Mouse (Mus musculus): ENCODE data around the gene Dnali1. TPM values are rescaled to one million over a fixed set of nuclear protein-coding genes. Genes with fewer than 3 reads are reported as not detected.

The Dnali1 gene
- 0.79 and 1.8 TPM in 2 replicates for polyA plus RNA-seq (2015; fragmentation: Nextera tagmentation; extraction: Ambion mirVana)

DNA sequence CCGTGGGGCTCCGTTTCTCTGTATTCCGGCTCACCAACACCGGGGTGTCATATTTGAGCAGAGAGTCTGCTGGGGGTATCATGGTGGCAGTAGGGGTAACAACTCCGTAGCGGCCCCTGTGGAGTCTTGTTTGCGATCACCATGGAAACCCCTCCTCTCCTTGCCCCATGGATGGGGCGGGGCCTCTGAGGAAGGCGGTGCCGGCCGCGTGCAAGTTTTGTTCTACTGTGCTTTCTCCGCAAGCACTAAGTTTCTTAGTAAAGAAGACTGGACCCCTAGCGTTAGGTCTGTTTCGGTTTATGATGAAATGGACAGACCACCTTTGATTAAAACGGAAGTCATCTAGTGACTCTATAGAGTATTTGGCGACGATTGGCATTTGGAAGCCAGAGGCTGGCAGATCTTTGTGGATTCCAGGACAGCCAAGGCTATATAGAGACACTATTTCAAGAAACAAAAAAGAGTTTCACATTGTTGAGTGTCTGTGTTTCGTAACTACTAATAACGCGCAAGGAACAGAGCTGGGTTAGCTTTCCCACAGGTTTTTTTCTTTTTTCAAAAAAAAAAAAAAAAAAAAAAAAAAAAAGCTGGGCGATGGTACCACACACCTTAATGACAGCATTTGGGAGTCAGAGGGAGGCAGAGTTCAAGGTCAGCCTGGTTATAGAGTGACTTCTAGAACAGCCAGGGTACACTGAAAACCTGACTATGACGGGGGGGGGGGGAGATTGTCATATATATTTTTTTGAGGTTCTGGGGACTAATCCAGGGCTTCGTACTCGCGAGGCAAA is at the start of gene Dnali1:
TSS of gene Dnali1 (minus strand) at position 187 of the 791 bp plus-strand sequence.
- Histone ChIP-seq H3K4me1 (replicated peaks) (peaks cover 21% of the 10 kb centered on the region), H3K4me3 (peak within 1 kb of the TSS; percentile 90), H3K4me2 (peak within 1 kb of the TSS; percentile 90), H3K27ac (peak within 1 kb of the TSS; percentile 70), H3K9me3 (no peaks in the 10 kb centered on the region), H3K9ac (peak within 1 kb of the TSS; percentile 91), H3K36me3 (peaks cover 20% of the 10 kb centered on the region), H3K27me3 (peaks cover 12% of the 10 kb centered on the region; the same call in 1 of the 2 replicates)
- 4% methylated on average over 26 of the region's 26 CpGs for WGBS
- ATAC-seq (ENCODE audit: low FRiP score) = peak; percentile 44; the same call in 1 of the 2 replicates

GRCm38 (mm10) chr4:125115081-125115480 is 49.6 kb upstream of the Dnali1 start:
- WGBS = 81% methylated on average over 4 of the region's 4 CpGs
- ATAC-seq (ENCODE audit: low FRiP score) = no peak
- no peak overlapping the region for H3K27ac ChIP-seq
- no peaks in the 10 kb centered on the region for H3K9me3 ChIP-seq
- peaks cover 25% of the 10 kb centered on the region for H3K36me3 ChIP-seq
- no peak overlapping the region for H3K4me3 ChIP-seq
- peaks cover 26% of the 10 kb centered on the region for H3K4me1 ChIP-seq (replicated peaks)
- no peak overlapping the region for H3K9ac ChIP-seq
- H3K4me2 ChIP-seq = no peak overlapping the region
- H3K27me3 ChIP-seq = no peaks in the 10 kb centered on the region

DNA sequence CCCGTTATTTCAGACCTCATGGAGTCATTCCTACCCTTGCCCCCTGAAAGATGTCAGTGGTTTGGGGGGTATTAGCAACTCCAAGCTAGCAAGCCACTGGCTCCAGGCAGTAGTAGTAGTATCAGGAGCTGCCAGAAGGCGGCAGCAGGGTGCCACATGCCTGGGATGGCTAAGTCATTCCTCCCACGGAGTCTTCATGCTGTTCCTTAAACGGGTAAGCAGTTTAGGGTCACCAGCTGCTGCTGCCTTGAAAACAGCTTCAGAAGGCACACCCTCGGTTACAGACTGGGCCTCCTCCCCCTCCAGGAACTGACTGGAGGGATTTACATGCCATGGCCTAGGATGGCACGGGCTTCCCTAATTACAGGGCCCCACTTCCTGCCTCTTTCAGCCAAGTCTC is 49.1 kb upstream of the Dnali1 start:
- Histone ChIP-seq H3K4me1 (replicated peaks) (peaks cover 26% of the 10 kb centered on the region), H3K27me3 (no peaks in the 10 kb centered on the region), H3K9me3 (no peaks in the 10 kb centered on the region), H3K27ac (no peak overlapping the region), H3K4me2 (no peak overlapping the region), H3K4me3 (no peak overlapping the region), H3K9ac (no peak overlapping the region), H3K36me3 (peaks cover 29% of the 10 kb centered on the region)
- WGBS = 17% methylated on average over 6 of the region's 6 CpGs
- ATAC-seq (ENCODE audit: low FRiP score) = no peak

GRCm38 (mm10) chr4:125105354-125105753 is 39.9 kb upstream of the Dnali1 start:
- ATAC-seq (ENCODE audit: low FRiP score) = no peak
- H3K36me3 ChIP-seq = peaks cover 62% of the 10 kb centered on the region

GRCm38 (mm10) chr4:125101334-125101733 is 35.8 kb upstream of the Dnali1 start:
- no peak overlapping the region for H3K4me2 ChIP-seq
- peaks cover 45% of the 10 kb centered on the region for H3K36me3 ChIP-seq
- H3K4me3 ChIP-seq = no peak overlapping the region
- 80% methylated on average over 13 of the region's 13 CpGs for WGBS
- no peaks in the 10 kb centered on the region for H3K27me3 ChIP-seq
- H3K9ac ChIP-seq = no peak overlapping the region
- no peaks in the 10 kb centered on the region for H3K9me3 ChIP-seq
- no peak for ATAC-seq (ENCODE audit: low FRiP score)
- no peaks in the 10 kb centered on the region for H3K4me1 ChIP-seq (replicated peaks)
- H3K27ac ChIP-seq = no peak overlapping the region

More at GRCm38 (mm10) chr4:125105354-125105753, 39.9 kb upstream of the Dnali1 start:
- Histone ChIP-seq H3K9ac (no peak overlapping the region), H3K4me1 (replicated peaks) (no peaks in the 10 kb centered on the region), H3K9me3 (no peaks in the 10 kb centered on the region), H3K4me3 (no peak overlapping the region), H3K27me3 (no peaks in the 10 kb centered on the region), H3K4me2 (no peak overlapping the region), H3K27ac (no peak overlapping the region)
- WGBS = 93% methylated on average over 9 of the region's 9 CpGs

DNA sequence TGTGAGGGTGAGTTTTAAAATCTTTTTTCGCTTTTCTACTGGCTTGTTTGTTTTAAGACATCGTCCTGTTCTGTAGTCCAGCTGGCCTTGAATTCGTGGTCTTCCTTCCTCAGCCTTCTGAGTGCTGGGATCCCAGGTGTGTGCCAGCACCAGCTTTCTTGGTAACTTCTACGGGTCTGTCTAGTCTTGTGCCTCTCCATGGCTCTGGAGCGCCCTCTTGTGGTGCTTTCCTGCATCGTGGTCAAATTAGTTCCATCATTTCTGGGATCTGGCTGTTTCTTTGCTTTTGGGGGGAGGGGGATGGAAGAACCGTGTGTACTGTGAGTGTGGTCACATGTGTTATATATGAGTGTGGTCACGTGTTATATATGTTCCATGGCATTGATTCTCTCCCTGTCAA is 34.0 kb upstream of the Dnali1 start:
- WGBS = 8% methylated on average over 8 of the region's 8 CpGs
- no peak overlapping the region for H3K9ac ChIP-seq
- ATAC-seq (ENCODE audit: low FRiP score) = peak; percentile 43; the same call in 1 of the 2 replicates
- H3K4me1 ChIP-seq (replicated peaks) = no peaks in the 10 kb centered on the region
- no peaks in the 10 kb centered on the region for H3K27me3 ChIP-seq
- H3K27ac ChIP-seq = no peak overlapping the region; the same call in 1 of the 2 replicates
- H3K9me3 ChIP-seq = no peaks in the 10 kb centered on the region
- H3K4me2 ChIP-seq = no peak overlapping the region
- no peak overlapping the region for H3K4me3 ChIP-seq
- H3K36me3 ChIP-seq = peaks cover 26% of the 10 kb centered on the region

GRCm38 (mm10) chr4:125097412-125097811 is 31.9 kb upstream of the Dnali1 start:
- Histone ChIP-seq H3K9me3 (no peaks in the 10 kb centered on the region), H3K9ac (no peak overlapping the region)
- 93% methylated on average over 4 of the region's 4 CpGs for WGBS

GRCm38 (mm10) chr4:125096066-125096465 is 30.6 kb upstream of the Dnali1 start:
- Histone ChIP-seq H3K9me3 (no peaks in the 10 kb centered on the region), H3K9ac (no peak overlapping the region), H3K27me3 (no peaks in the 10 kb centered on the region), H3K27ac (no peak overlapping the region; the same call in 1 of the 2 replicates), H3K4me2 (no peak overlapping the region), H3K36me3 (peaks cover 29% of the 10 kb centered on the region), H3K4me1 (replicated peaks) (no peaks in the 10 kb centered on the region), H3K4me3 (no peak overlapping the region)
- 97% methylated on average over 5 of the region's 5 CpGs for WGBS
- ATAC-seq (ENCODE audit: low FRiP score) = no peak

More at GRCm38 (mm10) chr4:125097412-125097811, 31.9 kb upstream of the Dnali1 start:
- Histone ChIP-seq H3K27ac (no peak overlapping the region), H3K4me3 (no peak overlapping the region), H3K4me2 (no peak overlapping the region), H3K27me3 (no peaks in the 10 kb centered on the region), H3K4me1 (replicated peaks) (no peaks in the 10 kb centered on the region), H3K36me3 (peaks cover 22% of the 10 kb centered on the region)
- ATAC-seq (ENCODE audit: low FRiP score) = no peak

GRCm38 (mm10) chr4:125093031-125093430 is 27.5 kb upstream of the Dnali1 start:
- Histone ChIP-seq H3K9ac (no peak overlapping the region), H3K9me3 (no peaks in the 10 kb centered on the region), H3K4me3 (no peak overlapping the region), H3K27me3 (no peaks in the 10 kb centered on the region), H3K4me2 (no peak overlapping the region), H3K4me1 (replicated peaks) (no peaks in the 10 kb centered on the region), H3K27ac (no peak overlapping the region), H3K36me3 (peaks cover 58% of the 10 kb centered on the region)
- no peak for ATAC-seq (ENCODE audit: low FRiP score)
- 90% methylated on average over 5 of the region's 5 CpGs for WGBS

DNA sequence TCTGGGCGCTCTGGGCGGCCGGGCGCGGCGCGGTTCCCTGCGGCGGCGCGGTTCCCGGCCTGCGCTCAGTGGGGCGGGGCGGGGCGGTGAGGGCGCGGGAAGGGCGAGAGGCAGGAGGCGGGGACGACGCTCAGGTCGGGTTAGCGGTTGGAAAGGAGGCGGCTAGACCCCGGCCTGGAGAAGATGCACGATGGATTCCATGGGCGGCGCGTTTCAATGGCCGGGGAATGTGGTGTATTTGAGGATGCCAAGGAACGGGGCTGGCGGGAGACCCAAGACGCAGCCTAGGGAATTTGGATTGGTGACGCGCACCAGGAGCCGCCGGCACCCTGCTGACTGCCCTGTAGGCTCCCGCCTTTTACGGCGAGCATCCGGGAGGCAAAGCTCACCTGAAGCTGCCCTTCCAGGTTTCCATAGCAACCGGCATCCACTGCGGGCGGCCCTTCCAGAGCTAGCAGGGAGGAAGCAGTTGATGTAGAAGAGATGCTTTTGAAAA is 19.9 kb upstream of the Dnali1 start:
- Histone ChIP-seq H3K9me3 (no peaks in the 10 kb centered on the region), H3K4me1 (replicated peaks) (peaks cover 28% of the 10 kb centered on the region), H3K4me2 (peak overlapping the region; percentile 70), H3K36me3 (peaks cover 38% of the 10 kb centered on the region), H3K9ac (peak overlapping the region; percentile 93), H3K27me3 (no peaks in the 10 kb centered on the region), H3K27ac (peak overlapping the region; percentile 99), H3K4me3 (peak overlapping the region; percentile 86)
- WGBS = 2% methylated on average over 42 of the region's 45 CpGs
- peak; percentile 90 for ATAC-seq (ENCODE audit: low FRiP score)

DNA sequence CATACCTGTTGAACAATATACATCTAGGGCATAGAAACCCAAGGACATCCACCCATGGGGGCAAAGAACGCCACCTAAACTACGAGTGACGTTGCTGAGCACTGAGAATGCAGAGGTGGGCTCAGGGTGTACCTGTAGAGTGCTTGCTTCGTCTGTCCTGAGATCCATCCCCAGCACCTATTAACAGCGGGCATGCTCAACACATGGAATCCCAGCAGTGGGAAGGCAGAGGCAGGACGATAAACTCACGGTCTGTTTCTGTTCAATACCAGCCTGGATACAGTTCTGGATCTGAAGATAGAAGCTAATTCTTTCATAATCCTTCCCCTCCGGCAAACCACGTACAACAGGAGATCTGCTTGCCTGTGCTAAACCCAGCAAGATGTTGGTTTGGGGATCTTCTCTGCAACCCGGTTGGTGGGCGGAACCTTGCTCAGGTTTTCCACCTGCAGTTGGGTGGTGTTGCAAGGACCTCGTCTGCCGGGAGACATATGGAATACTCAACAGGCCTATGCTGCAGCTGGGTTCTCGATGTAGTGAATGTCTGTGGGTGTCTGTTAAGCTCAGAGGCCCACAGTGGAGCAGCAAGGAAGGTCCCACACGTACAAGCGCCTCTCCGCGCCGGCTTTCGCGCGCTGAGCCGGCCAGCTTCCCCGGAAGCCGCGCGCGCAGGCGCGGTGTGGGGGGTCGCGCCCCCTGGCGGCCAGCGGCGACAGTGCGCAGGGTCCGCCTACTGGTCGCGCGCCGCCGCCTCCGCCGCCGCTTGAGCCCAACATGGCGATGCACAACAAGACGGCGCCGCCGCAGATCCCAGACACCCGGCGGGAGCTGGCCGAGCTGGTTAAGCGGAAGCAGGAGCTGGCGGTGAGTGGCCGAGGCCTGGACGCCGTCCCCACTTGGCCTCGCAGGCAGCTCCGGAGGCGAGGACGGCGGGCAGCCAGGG is 19.2 kb upstream of the Dnali1 start, which contains the start of gene Meaf6:
TSS of gene Meaf6 (plus strand) at position 732 of the 943 bp plus-strand sequence.
- H3K9me3 ChIP-seq = no peaks in the 10 kb centered on the region
- WGBS = 1% methylated on average over 42 of the region's 63 CpGs
- H3K27ac ChIP-seq = peak within 1 kb of the TSS; percentile 99
- peaks cover 28% of the 10 kb centered on the region for H3K4me1 ChIP-seq (replicated peaks)
- peak within 1 kb of the TSS; percentile 86 for H3K4me3 ChIP-seq
- peaks cover 31% of the 10 kb centered on the region for H3K36me3 ChIP-seq
- peak within 1 kb of the TSS; percentile 79 for H3K4me2 ChIP-seq
- no peaks in the 10 kb centered on the region for H3K27me3 ChIP-seq
- peak; percentile 87 for ATAC-seq (ENCODE audit: low FRiP score)
- peak within 1 kb of the TSS; percentile 93 for H3K9ac ChIP-seq

- Histone ChIP-seq H3K4me1 (replicated peaks) (peaks cover 2% of the 10 kb centered on the region; the same call in 1 of the 2 replicates), H3K4me3 (no peak overlapping the region), H3K27ac (no peak overlapping the region), H3K4me2 (no peak overlapping the region), H3K9me3 (no peaks in the 10 kb centered on the region), H3K27me3 (no peaks in the 10 kb centered on the region), H3K9ac (no peak overlapping the region), H3K36me3 (peaks cover 38% of the 10 kb centered on the region)
- 97% methylated on average over 2 of the region's 2 CpGs for WGBS
- ATAC-seq (ENCODE audit: low FRiP score) = no peak
Observed at GRCm38 (mm10) chr4:125078698-125079097, 13.2 kb upstream of the Dnali1 start.
